Mouse (Mus musculus): ENCODE results near the gene Aox4. TPM values are rescaled to one million over a fixed set of nuclear protein-coding genes. Genes with fewer than 3 reads are reported as not detected.

Aox4 gene
- polyA plus RNA-seq, 1 experiment from 2014 or later = 0.30 TPM

DNA sequence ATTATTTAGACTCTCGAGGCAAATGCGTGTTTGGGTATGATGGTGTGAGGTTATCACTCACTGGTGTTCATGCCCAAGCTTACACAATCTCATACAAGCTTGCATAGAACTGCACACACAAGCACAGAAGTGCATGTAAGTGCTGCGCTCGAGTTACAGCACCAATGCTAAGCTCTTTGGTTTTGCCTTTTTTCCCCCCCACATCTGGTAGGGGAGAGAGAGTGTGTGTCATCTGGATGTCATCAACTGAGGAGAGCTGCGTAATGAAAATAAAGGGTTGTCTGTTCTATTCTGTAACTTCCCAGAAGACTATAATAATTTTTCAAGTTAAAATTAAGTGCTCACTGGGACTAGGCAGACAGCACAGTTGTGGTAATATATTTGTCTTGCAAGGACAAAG is 3.6 kb downstream of the Aox4 start:
- Histone ChIP-seq H3K4me3 (ENCODE audit: low read depth, low read length) (no peak overlapping the region), H3K27ac (ENCODE audit: low read length) (no peak overlapping the region), H3K4me2 (replicated peaks; ENCODE audit: low read depth, low read length) (no peak overlapping the region), H3K36me3 (ENCODE audit: control insufficient read depth, insufficient read depth, low read length) (no peaks in the 10 kb centered on the region), H3K9ac (replicated peaks; ENCODE audit: low read depth, low read length) (no peak overlapping the region), H3K27me3 (ENCODE audit: control insufficient read depth, insufficient read depth, low read length) (no peaks in the 10 kb centered on the region), H3K9me3 (ENCODE audit: control insufficient read depth, low read depth, low read length) (no peaks in the 10 kb centered on the region), H3K4me1 (ENCODE audit: control insufficient read depth, insufficient read depth, low read length) (no peaks in the 10 kb centered on the region)
- 75% methylated on average over 5 of the region's 5 CpGs for WGBS
- ATAC-seq (ENCODE audit: insufficient number of reproducible peaks, insufficient read depth, low FRiP score, low read depth) = no peak

DNA sequence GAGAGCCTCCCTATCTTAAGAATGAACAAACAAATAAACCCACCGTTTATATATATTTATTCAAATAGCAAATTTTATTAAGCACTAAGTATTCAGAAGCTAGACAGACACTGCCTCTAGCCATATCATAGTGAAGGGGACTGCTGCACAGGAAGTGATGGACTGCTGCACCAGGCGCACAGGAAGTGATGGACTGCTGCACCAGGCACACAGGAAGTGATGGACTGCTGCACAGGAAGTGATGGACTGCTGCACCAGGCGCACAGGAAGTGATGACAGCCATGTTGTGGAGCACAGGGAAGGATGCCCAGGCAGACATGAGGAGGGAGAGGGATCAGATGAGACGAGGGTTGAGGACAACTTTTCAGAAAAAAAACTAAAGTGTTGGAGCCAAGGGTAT is 5.2 kb downstream of the Aox4 start:
- Histone ChIP-seq H3K9me3 (ENCODE audit: control insufficient read depth, low read depth, low read length) (no peaks in the 10 kb centered on the region), H3K4me1 (ENCODE audit: control insufficient read depth, insufficient read depth, low read length) (no peaks in the 10 kb centered on the region), H3K9ac (replicated peaks; ENCODE audit: low read depth, low read length) (no peak overlapping the region), H3K4me3 (ENCODE audit: low read depth, low read length) (no peak overlapping the region), H3K36me3 (ENCODE audit: control insufficient read depth, insufficient read depth, low read length) (no peaks in the 10 kb centered on the region), H3K4me2 (replicated peaks; ENCODE audit: low read depth, low read length) (no peak overlapping the region), H3K27me3 (ENCODE audit: control insufficient read depth, insufficient read depth, low read length) (no peaks in the 10 kb centered on the region), H3K27ac (ENCODE audit: low read length) (no peak overlapping the region)
- WGBS = 93% methylated on average over 4 of the region's 4 CpGs
- no peak for ATAC-seq (ENCODE audit: insufficient number of reproducible peaks, insufficient read depth, low FRiP score, low read depth)

DNA sequence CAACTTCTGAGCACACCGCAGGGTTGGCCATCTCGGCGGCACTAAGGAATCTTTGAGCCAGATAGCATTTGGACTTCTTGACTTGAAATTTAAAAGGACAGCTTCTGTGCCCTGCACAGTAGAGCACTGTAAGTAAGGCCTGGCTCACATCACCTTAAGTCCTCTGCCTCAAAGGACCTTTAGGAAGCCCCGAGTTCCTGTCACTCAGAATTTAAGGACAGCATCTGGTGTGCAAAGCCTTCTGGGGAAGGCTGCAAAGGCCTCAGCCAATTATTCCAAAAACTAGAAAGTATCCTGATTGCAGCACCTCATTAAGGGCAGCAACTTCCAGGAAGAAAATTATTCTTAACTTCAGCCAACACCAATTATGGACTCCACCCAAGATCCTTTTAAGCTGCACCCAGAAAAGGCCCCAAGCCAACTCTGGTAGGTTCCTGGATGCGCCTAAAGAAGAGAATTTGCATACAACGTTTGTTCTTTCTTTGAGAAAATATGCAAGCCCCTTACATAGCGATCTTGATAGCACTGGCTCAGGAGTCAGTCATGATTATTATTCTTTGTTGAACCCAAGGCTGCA is 5.8 kb downstream of the Aox4 start:
- ATAC-seq (ENCODE audit: insufficient number of reproducible peaks, insufficient read depth, low FRiP score, low read depth) = no peak
- Histone ChIP-seq H3K27me3 (ENCODE audit: control insufficient read depth, insufficient read depth, low read length) (no peaks in the 10 kb centered on the region), H3K4me2 (replicated peaks; ENCODE audit: low read depth, low read length) (no peak overlapping the region), H3K27ac (ENCODE audit: low read length) (no peak overlapping the region), H3K36me3 (ENCODE audit: control insufficient read depth, insufficient read depth, low read length) (no peaks in the 10 kb centered on the region), H3K9ac (replicated peaks; ENCODE audit: low read depth, low read length) (no peak overlapping the region), H3K4me1 (ENCODE audit: control insufficient read depth, insufficient read depth, low read length) (no peaks in the 10 kb centered on the region), H3K9me3 (ENCODE audit: control insufficient read depth, low read depth, low read length) (no peaks in the 10 kb centered on the region), H3K4me3 (ENCODE audit: low read depth, low read length) (no peak overlapping the region)
- 85% methylated on average over 7 of the region's 7 CpGs for WGBS

DNA sequence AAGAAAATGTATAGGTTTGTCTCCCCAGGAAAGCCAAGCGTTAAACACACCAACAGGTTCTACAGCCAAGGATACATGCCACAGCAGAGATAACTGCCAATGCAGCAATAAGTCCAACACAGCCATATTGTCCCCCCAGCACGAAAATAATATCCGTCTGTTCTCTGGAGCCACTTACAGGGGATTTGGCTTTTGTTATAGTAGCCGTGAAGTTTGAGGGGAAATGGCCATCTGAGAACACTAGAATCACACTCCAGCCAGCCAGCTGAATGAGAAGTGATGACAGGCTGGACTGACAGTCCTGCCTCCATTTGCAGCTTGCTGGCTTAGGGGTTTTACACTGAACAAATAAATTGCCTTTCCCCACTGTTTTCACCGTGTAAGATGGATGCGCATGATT is 10.9 kb downstream of the Aox4 start:
- Histone ChIP-seq H3K27ac (ENCODE audit: low read length) (no peak overlapping the region), H3K4me3 (ENCODE audit: low read depth, low read length) (no peak overlapping the region), H3K9me3 (ENCODE audit: control insufficient read depth, low read depth, low read length) (no peaks in the 10 kb centered on the region), H3K4me1 (ENCODE audit: control insufficient read depth, insufficient read depth, low read length) (no peaks in the 10 kb centered on the region), H3K36me3 (ENCODE audit: control insufficient read depth, insufficient read depth, low read length) (no peaks in the 10 kb centered on the region), H3K27me3 (ENCODE audit: control insufficient read depth, insufficient read depth, low read length) (no peaks in the 10 kb centered on the region), H3K9ac (replicated peaks; ENCODE audit: low read depth, low read length) (no peak overlapping the region), H3K4me2 (replicated peaks; ENCODE audit: low read depth, low read length) (no peak overlapping the region)
- WGBS = 73% methylated on average over 6 of the region's 6 CpGs
- ATAC-seq (ENCODE audit: insufficient number of reproducible peaks, insufficient read depth, low FRiP score, low read depth) = no peak

DNA sequence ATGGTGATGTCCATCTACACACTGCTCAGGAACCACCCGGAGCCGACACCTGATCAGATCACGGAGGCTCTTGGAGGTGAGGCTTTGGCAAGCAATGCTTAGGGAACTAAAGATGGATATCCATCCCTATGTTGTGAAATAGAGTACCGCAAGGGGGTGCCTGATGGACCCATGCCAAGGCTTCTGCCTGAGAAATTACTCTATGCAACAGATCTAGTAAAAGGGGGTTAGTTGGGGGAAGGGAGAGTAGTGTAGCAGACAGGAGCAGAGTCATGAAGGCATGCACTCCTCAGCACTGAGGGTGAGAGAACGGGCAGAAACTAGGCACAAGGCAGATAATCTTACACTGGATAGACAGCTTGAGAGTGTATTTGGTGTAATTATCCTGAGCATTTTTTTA is 11.7 kb downstream of the Aox4 start:
- Histone ChIP-seq H3K36me3 (ENCODE audit: control insufficient read depth, insufficient read depth, low read length) (no peaks in the 10 kb centered on the region), H3K9me3 (ENCODE audit: control insufficient read depth, low read depth, low read length) (no peaks in the 10 kb centered on the region), H3K4me1 (ENCODE audit: control insufficient read depth, insufficient read depth, low read length) (no peaks in the 10 kb centered on the region), H3K4me2 (replicated peaks; ENCODE audit: low read depth, low read length) (no peak overlapping the region), H3K27ac (ENCODE audit: low read length) (no peak overlapping the region), H3K27me3 (ENCODE audit: control insufficient read depth, insufficient read depth, low read length) (no peaks in the 10 kb centered on the region), H3K9ac (replicated peaks; ENCODE audit: low read depth, low read length) (no peak overlapping the region), H3K4me3 (ENCODE audit: low read depth, low read length) (no peak overlapping the region)
- ATAC-seq (ENCODE audit: insufficient number of reproducible peaks, insufficient read depth, low FRiP score, low read depth) = no peak; the same call in 1 of the 2 replicates
- WGBS = 79% methylated on average over 5 of the region's 5 CpGs

DNA sequence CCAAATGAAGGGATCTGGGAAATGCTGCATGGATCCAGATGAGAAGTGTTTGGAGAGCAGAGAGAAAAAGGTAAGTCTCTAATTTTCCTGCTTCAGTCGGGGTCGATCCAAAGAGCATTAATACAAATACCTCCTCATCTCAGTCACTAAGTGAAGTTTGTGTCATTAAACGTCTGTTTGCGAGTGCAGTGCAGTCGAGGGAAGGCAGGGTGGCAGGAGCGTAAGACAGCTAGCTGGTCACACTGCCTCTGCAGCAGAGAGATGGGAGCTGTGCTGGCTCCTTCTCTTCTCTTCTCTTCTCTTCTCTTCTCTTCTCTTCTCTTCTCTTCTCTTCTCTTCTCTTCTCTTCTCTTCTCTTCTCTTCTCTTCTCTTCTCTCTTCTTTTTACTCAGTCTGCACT is 17.9 kb downstream of the Aox4 start:
- H3K27me3 ChIP-seq (ENCODE audit: control insufficient read depth, insufficient read depth, low read length) = no peaks in the 10 kb centered on the region
- no peaks in the 10 kb centered on the region for H3K36me3 ChIP-seq (ENCODE audit: control insufficient read depth, insufficient read depth, low read length)
- no peak overlapping the region for H3K4me2 ChIP-seq (replicated peaks; ENCODE audit: low read depth, low read length)
- no peaks in the 10 kb centered on the region for H3K9me3 ChIP-seq (ENCODE audit: control insufficient read depth, low read depth, low read length)
- H3K9ac ChIP-seq (replicated peaks; ENCODE audit: low read depth, low read length) = no peak overlapping the region
- no peak overlapping the region for H3K4me3 ChIP-seq (ENCODE audit: low read depth, low read length)
- no peak for ATAC-seq (ENCODE audit: insufficient number of reproducible peaks, insufficient read depth, low FRiP score, low read depth)
- no peaks in the 10 kb centered on the region for H3K4me1 ChIP-seq (ENCODE audit: control insufficient read depth, insufficient read depth, low read length)
- WGBS = 62% methylated on average over 6 of the region's 6 CpGs
- H3K27ac ChIP-seq (ENCODE audit: low read length) = no peak overlapping the region

DNA sequence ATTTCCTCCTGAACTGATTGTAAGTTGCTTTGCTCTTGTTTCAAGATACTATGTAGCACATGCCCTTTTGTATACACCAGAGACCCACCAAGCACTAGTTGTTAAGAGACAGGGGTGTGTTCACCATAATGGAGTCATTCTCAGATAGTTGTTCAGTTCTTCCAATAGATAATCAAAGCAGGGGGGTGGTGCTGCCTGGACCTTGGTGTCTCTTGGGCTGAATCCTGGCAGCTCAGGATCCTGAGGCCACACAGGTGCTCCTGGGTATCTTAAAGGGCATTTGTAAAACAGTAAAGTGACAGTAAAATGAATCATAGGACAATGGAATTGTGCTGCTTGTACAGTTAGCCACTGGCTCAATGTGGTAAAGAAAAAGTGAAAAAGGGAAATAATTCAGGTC is 18.7 kb downstream of the Aox4 start:
- Histone ChIP-seq H3K4me3 (ENCODE audit: low read depth, low read length) (no peak overlapping the region), H3K27ac (ENCODE audit: low read length) (no peak overlapping the region), H3K4me1 (ENCODE audit: control insufficient read depth, insufficient read depth, low read length) (no peaks in the 10 kb centered on the region), H3K9me3 (ENCODE audit: control insufficient read depth, low read depth, low read length) (no peaks in the 10 kb centered on the region), H3K4me2 (replicated peaks; ENCODE audit: low read depth, low read length) (no peak overlapping the region), H3K36me3 (ENCODE audit: control insufficient read depth, insufficient read depth, low read length) (no peaks in the 10 kb centered on the region), H3K27me3 (ENCODE audit: control insufficient read depth, insufficient read depth, low read length) (no peaks in the 10 kb centered on the region), H3K9ac (replicated peaks; ENCODE audit: low read depth, low read length) (no peak overlapping the region)
- no peak for ATAC-seq (ENCODE audit: insufficient number of reproducible peaks, insufficient read depth, low FRiP score, low read depth)

DNA sequence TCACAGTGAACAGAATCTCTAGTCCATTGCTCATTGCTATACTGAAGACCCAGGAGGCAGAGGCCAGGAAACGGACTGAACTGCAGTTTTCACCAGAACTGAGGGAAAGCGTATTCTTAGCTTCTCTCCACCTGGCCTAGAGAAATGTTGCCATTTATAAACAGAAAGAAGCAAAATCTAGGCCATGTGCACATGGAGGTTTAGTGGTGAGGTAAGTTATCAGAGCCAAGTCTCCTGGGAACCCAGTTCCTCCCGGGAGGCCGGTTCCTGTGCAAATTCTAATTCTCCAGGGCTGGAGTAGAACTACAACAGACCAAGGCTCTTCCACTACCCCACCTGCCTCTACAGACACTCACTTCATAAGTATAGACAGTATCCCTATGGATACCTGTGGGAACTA is 19.6 kb downstream of the Aox4 start:
- Histone ChIP-seq H3K4me3 (ENCODE audit: low read depth, low read length) (no peak overlapping the region), H3K4me1 (ENCODE audit: control insufficient read depth, insufficient read depth, low read length) (no peaks in the 10 kb centered on the region), H3K27me3 (ENCODE audit: control insufficient read depth, insufficient read depth, low read length) (no peaks in the 10 kb centered on the region), H3K4me2 (replicated peaks; ENCODE audit: low read depth, low read length) (no peak overlapping the region), H3K9me3 (ENCODE audit: control insufficient read depth, low read depth, low read length) (no peaks in the 10 kb centered on the region), H3K9ac (replicated peaks; ENCODE audit: low read depth, low read length) (no peak overlapping the region), H3K27ac (ENCODE audit: low read length) (no peak overlapping the region), H3K36me3 (ENCODE audit: control insufficient read depth, insufficient read depth, low read length) (no peaks in the 10 kb centered on the region)
- WGBS = 81% methylated on average over 4 of the region's 4 CpGs
- ATAC-seq (ENCODE audit: insufficient number of reproducible peaks, insufficient read depth, low FRiP score, low read depth) = no peak

DNA sequence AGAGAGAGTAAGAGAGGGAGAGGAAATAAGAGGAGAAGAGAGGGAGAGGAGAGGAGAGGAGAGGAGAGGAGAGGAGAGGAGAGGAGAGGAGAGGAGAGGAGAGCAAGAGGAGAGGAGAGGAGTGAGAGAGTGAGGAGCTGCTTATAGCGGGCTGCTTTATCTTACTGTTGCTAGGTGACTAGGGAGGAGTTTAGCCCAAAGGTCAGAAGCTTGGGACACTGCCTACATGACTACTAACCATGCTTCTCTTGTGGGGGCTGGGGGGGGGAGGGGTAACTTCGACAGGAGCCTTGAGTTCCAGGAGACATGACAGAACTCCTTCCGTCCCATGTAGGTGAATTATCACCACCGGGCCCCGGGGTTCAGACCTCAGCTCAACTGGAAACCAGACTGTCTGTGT is 20.3 kb downstream of the Aox4 start:
- H3K4me2 ChIP-seq (replicated peaks; ENCODE audit: low read depth, low read length) = no peak overlapping the region
- no peak overlapping the region for H3K9ac ChIP-seq (replicated peaks; ENCODE audit: low read depth, low read length)
- no peaks in the 10 kb centered on the region for H3K27me3 ChIP-seq (ENCODE audit: control insufficient read depth, insufficient read depth, low read length)
- H3K4me1 ChIP-seq (ENCODE audit: control insufficient read depth, insufficient read depth, low read length) = no peaks in the 10 kb centered on the region
- H3K4me3 ChIP-seq (ENCODE audit: low read depth, low read length) = no peak overlapping the region
- no peak for ATAC-seq (ENCODE audit: insufficient number of reproducible peaks, insufficient read depth, low FRiP score, low read depth)
- H3K27ac ChIP-seq (ENCODE audit: low read length) = no peak overlapping the region
- H3K36me3 ChIP-seq (ENCODE audit: control insufficient read depth, insufficient read depth, low read length) = no peaks in the 10 kb centered on the region
- no peaks in the 10 kb centered on the region for H3K9me3 ChIP-seq (ENCODE audit: control insufficient read depth, low read depth, low read length)
- 25% methylated on average over 5 of the region's 5 CpGs for WGBS
